Mouse (Mus musculus) small intestine, adult 2 months (tissue): ENCODE measurements at regions not wholly inside any gene's neighbourhood (a gene's known extent, or its start where the extent isn't known, plus 50 kb on each side); places are given as distances from the start of the nearest gene placed in this dataset.

ENCODE experiments used
- CTCF ChIP-seq: fragments of 200-500 bp; IDR thresholded peaks from 2 replicates; pipeline ENCODE4 v1.5.1; 2012; ENCODE audit warnings: low read depth, mild to moderate bottlenecking, control low read depth, inconsistent platforms, low read length, moderate library complexity, mixed read lengths; ENCODE audit not compliant: insufficient replicate concordance, insufficient read length; ENCODE audit errors: extremely low read depth
- POLR2A ChIP-seq: fragments of 200-500 bp; IDR thresholded peaks from 2 replicates; pipeline ENCODE4 v1.6.1; 2012; ENCODE audit warnings: low read depth, mild to moderate bottlenecking, control low read depth, inconsistent platforms, low read length, moderate library complexity

GRCm38 (mm10) chr5:43390997-43391396 lies 124.3 kb upstream of the C1qtnf7 start:
- TF ChIP-seq CTCF (no peak), POLR2A (no peak)
